Mouse (Mus musculus) gastrocnemius, postnatal 36 days (tissue): ENCODE data around the gene Rps3a1. TPM values are rescaled to one million over a fixed set of nuclear protein-coding genes. Genes with fewer than 3 reads are reported as not detected.

Source experiments
- total RNA-seq, 2 experiments: library from RNA; stranded (reverse); gene quantifications; 2 replicates each; pipeline ENCODE4 v1.2.3; 2021

Rps3a1 gene
- total RNA-seq, 2 experiments from 2014 or later, result 317 to 400 TPM

Other genes starting within 250 kb of the Rps3a1 start
- 10 to 100 TPM; 10.4 to 15.9 TPM for gene Sh3d19, start 171.6 kb downstream of the Rps3a1 start, total RNA-seq
- gene Prss48, start 140.2 kb downstream of the Rps3a1 start, total RNA-seq, result not detected
- gene Lrba, start 82.0 kb upstream of the Rps3a1 start, total RNA-seq, result 10 to 100 TPM; 19.3 to 23.1 TPM